Mouse (Mus musculus) left cerebral cortex, adult 9 months (tissue): ENCODE measurements at regions not wholly inside any gene's neighbourhood (a gene's known extent, or its start where the extent isn't known, plus 50 kb on each side); places are given as distances from the start of the nearest gene placed in this dataset.
"Not testable (repeated sequence)": the region's sequence is repeated elsewhere in the genome, so short reads cannot be mapped to it uniquely, and the experiment has no call there.

ENCODE experiments used
- DNase-seq, 2 experiments: peaks; one replicate each; pipeline ENCODE4 v3.0.0; 2022; ENCODE audit warnings: low spot score in 2 of 2

GRCm38 (mm10) chr3:129386522-129386921, 54.0 kb upstream of the Enpep start:
- DNase-seq: no peak

DNA sequence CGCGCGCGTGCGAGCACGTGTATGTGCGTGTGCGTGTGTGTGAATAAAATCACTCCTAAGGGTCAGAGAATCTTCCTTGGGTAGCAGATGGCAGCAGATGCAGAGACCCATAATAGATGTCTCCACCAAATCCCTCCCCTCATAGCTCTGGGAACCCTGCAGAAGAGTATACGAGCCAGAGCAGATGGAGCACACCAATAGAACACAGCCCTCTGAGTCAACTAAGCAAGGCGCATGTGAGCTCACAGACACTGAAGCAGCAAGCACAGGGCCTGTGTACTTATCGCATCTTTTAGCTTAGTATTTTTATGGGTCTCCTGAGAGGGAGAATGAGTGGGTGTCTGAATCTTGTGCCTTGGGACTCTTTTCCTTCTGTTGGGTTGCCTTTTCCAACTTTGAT, 58.0 kb upstream of the Enpep start:
- no peak for DNase-seq

DNA sequence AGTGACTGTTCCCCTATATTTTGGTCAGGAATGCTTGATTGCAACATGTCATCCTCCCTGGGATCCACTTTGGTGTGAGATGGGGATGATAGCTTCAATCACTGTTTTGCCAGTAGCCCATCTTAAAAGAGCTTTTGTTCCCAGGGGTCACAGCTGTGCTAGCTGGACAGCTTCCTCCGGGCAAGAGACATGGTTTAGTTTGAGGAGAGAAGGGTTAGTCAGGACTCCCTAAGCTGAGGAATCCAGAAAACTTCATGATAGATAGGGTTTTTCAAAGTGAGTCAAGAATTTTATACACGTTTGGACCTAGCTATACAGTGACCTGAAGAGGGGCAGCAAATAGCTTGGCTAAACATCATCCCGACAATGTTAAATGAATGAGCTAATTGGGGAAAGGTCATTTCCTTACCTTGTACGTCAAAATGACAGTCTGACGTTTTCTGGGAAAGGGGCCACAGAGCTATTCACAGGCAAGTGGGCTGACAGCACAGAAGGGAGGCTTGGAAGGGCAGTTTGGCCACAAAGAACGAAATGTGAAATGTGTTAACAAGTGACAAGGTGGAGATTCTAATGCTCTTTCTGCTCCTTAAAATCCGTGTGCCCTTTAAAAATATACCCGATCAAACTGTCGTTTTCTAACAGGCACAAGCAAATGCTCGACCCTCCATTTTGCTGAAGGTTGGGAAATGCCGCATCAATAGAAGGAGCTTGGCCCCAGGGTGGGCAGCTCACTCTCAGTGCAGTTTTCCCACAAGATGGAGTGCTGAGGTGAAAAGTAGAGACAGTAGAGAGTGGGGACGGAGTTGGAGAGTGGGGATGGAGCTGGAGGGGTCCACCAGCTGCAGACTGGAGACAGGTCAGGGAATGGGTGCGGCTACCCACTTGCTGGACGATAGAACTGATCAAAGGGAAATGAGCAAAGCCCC, 59.6 kb upstream of the Enpep start:
- DNase-seq: no peak

DNA sequence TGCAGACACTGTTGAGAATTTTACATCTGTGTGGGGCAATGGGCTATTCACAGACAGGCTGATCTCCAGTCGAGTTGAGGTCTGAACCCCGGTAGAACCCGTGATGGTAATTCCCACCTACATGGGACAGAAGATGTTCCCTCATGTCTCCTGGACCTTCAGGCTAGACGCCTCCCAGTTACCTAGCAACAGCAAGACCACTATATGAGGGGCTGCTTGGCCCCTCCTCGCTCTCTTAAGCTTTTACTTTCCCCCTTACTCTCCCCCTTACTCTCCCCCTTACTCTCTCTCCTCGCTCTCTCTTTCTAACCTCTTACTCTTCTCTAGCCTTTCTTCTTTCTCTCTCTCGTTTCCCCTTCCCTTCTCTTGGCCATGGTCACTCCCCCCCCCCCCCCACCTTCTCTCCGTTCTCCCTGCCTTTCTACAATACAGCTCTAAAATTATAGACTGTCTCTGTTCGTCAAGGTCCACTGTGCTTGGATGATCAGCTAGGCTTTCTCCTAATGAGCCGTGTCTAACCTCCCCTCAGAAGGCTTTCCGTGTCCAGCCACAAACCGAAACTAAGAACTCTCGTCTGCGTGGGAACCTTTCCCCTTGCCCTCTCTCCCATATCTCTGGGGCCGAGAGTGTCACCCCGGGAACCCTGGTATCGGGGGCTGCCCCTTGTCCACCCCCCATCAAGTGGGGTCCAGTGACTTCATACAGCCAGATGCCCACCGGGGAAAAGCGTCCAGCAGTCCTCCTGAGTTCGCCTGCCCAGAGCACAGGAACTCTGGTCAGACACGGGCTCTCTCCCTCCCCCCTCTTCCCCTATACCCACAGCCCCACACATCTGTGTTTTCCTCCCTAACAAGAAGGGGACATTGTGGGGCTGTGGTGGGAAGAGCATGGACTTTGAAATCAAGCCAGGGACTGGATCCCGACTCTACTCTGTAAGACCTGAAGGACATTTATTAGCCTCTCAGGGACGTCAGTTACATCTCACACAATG, 60.6 kb upstream of the Enpep start:
- no peak for DNase-seq

GRCm38 (mm10) chr3:129397481-129397880, 65.0 kb upstream of the Enpep start:
- DNase-seq: no peak

DNA sequence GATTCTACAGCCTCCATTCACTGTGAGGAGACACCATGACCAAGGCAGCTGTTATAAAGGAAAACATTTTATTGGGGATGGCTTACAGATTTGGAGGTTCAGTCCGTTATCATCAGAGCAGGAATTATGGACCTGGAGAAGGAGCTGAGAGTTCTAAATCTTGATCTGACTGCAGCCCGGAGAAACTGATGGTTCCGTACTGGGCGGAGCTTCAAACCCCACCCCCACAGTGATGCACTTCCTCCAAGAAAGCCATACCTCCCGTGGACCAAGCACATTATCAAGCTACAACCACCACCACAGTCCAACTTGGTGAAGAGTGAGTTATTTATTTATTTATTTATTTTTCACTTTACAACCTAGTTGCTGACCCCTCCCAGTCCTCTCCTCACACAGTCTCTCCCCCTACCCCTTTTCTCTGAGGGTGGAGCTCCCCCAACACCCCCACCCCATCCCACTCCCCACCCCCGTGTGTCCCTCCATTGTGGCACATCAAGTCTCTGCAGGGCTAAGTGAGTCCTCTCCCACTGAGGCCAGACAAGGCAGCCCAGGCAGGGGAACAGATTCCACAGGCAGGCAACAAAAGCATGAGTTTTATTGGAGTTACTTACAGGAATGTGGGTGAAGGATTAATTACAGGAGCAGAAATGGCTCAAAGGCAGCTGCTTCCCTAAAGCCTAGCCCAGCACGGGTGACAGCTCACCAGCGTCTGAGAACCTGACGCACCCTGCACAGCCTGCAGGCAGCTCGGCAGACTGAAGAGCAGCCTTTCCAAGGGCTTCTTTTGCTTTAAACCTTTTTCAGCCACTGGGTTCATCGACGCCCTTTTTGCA, 67.8 kb upstream of the Enpep start:
- no peak for DNase-seq

GRCm38 (mm10) chr3:129411389-129412054, 79.0 kb upstream of the Enpep start:
- no peak for DNase-seq

- no peak for DNase-seq
Observed at GRCm38 (mm10) chr3:129412126-129412960, 79.8 kb upstream of the Enpep start.

DNA sequence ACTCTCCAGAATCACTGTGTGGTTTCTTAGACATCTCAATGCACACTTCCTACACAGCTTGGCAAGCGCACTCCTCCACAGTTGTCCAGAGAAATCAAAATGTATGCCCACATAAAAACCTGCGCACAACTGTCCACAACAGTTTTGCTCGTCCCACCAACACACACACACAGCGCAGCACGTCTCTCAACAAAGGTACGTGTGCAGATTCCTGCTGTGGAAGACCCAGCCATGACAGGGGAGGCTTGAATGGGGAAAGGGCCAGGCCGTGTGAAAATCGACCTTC, 80.4 kb upstream of the Enpep start:
- peak in 1 of 2 experiments; percentile 37 for DNase-seq

DNA sequence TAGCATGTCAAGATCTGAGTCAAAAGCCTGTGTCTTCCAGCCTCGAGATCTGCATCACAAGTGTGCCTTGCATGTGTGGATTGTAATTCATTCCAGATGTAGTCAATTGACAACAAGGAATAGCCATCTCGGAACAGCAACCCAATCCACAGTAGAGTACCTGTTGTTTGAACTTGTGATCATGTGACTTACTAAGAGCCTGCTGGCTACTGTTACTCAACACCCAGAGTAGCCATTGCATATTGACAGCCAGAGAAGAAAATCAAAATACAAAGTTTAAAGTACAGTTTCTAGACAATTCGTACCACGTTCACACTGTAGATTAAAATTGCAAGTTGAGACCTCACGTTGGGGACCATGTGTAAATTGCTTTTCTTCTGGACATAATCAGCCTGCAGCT, 83.1 kb upstream of the Enpep start:
- no peak for DNase-seq

DNA sequence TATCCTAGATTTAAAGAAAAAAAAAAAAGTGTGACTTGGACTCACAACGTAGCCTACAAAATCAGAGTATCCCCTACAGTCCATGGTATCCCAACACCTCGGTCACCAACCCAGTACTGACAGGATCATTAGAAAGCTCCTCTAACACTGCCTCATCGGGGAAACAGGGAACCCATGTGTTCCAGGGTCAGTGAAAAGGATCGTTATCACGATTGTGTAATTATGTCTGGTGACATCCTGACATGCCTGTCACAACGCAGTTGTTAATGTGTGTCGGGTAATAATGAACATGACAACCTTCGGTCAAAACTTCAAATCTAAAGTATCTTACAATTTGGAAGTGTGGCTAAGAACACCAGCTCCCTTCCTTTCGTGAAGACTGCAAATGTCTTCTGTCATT, 83.8 kb upstream of the Enpep start:
- no peak for DNase-seq

DNA sequence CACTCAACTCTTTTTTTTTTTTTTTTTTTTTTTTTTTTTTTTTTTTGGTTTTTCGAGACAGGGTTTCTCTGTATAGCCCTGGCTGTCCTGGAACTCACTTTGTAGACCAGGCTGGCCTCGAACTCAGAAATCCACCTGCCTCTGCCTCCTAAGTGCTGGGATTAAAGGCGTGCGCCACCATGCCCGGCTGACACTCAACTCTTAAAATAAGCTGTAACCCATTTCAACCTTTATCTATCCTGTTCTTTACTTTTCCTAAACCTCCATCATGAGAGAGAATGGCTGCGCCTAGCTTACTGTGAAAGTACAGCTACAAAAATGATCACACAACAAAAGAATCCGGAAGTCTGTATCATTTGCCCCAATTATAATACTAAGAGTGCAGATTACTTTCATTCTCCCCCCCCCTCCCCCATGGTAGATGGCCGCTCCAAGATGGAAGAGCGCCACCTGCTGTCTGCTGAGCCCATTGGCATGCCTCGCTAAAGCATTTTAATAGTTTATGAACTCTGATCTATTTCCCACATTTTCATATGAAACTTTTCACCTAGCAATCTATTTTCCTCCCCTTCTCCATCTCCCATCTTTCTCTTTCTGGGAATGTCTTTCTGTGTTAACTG, 89.2 kb upstream of the Enpep start:
- not testable (repeated sequence) for DNase-seq

DNA sequence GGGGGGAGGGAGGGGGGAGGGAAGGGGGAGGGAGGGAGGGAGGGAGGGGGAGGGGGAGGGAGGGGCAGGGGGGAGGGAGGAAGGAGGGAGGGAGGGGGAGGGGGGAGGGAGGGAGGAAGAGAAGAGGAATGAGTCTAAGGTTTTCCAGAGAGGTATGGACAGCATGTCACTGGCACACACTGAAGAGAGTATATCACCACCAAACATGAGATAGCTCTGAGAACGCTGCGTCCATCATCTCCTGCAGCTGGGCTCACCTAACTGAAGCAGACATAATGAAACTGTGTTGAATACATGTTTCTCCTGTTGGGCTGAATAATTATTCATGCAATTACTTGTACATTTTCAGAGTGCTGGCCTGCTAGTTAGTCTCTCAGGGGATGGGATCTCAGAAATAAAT, 96.2 kb upstream of the Enpep start:
- no peak for DNase-seq

DNA sequence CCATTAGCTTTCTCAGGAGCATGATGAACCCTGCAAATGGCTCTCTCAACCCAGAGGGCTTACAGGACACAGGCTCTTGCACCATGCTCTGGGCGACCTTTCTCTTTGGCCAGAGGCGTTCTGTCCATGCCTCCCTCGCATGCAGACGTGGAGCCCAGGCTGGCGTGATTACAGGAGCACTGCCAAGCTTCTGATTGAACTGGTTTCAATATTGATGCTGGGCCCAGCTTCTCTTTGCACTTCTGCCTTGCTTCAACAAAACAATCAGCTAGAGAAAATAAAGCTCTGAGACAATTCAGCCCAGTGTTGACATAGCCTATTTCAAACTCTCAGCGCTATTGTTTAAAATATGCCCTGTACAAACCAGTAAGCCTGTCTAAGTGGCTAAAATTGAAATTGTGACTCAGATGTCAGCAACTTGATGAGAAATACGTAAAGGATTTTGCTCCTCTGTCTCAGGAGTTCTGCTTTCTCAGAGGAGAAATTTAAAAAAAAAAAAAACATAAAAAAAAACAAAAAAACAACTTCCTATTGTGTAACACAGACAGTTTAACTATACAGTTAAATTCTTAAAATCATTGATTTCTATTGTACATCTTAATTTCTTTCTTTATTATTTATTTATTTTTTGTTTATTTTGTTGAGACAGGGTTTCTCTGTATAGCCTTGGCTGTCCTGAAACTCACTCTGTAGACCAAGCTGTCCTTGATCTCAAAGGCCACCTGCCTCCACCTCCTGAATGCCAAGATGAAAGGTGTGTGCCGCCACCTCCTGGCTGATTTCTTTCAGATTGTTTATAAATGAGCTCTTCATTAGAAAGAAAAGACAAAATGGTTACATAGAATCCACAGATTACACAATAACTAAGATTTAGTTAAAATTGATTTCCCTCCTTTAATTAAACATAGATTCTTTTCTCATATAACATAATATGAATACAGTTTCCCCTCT, 96.9 kb upstream of the Enpep start:
- no peak for DNase-seq

DNA sequence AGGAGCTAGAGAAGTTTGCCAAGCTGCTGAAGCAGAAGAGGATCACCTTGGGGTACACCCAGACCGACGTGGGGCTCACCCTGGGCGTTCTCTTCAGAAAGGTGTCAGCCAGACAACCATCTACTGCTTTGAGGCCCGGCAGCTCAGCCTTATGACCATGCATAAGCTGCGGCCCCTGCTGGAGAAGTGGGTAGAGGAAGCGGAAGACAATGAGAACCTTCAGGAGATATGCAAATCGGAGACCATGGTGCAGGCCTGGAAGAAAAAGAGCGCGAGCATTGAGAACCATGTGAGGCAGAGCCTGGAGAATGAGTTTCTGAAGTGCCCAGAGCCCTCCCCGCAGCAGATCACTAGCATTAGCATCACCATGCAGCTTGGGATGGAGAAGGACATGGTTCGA, 98.1 kb upstream of the Elovl6 start:
- no peak for DNase-seq

- no peak for DNase-seq
Observed at GRCm38 (mm10) chr3:129437687-129438086, 94.5 kb upstream of the Elovl6 start.

GRCm38 (mm10) chr3:129442756-129443155, 89.4 kb upstream of the Elovl6 start:
- DNase-seq: no peak

- no peak for DNase-seq
Observed at GRCm38 (mm10) chr3:129444221-129444620, 87.9 kb upstream of the Elovl6 start.

- no peak for DNase-seq
Observed at GRCm38 (mm10) chr3:129445961-129446360, 86.2 kb upstream of the Elovl6 start.
